Mouse (Mus musculus): ENCODE data around the gene Plekhh2. TPM values are rescaled to one million over a fixed set of nuclear protein-coding genes. Genes with fewer than 3 reads are reported as not detected.

Gene Plekhh2
- polyA plus RNA-seq, 1 experiment from 2014 or later = 3.4 TPM

Other genes with a start within 250 kb of the Plekhh2 start
- gene Thada, start 45.7 kb upstream of the Plekhh2 start, polyA plus RNA-seq (2014; fragmentation: Nextera tagmentation; extraction: Ambion mirVana) = 7.9 and 13.1 TPM in 2 replicates
- 36.0 and 38.2 TPM in 2 replicates for gene Dync2li1, start 114.6 kb downstream of the Plekhh2 start, polyA plus RNA-seq (2014; fragmentation: Nextera tagmentation; extraction: Ambion mirVana)
- 0.28 and 0.42 TPM in 2 replicates for gene Abcg8, start 164.4 kb downstream of the Plekhh2 start, polyA plus RNA-seq (2014; fragmentation: Nextera tagmentation; extraction: Ambion mirVana)
- gene Abcg5, start 171.1 kb downstream of the Plekhh2 start, polyA plus RNA-seq (2014; fragmentation: Nextera tagmentation; extraction: Ambion mirVana) = 2.2 and 3.0 TPM in 2 replicates

Data from hindbrain, embryonic 11.5 days (tissue).